Mouse (Mus musculus) hindbrain, embryonic 11.5 days (tissue): Measurements from ENCODE around the gene Abat. TPM values are rescaled to one million over a fixed set of nuclear protein-coding genes. Genes with fewer than 3 reads are reported as not detected.
A peak's percentile ranks its signal among the peaks of the same experiment; 100 is the strongest.
"Not testable (repeated sequence)": the region's sequence is repeated elsewhere in the genome, so short reads cannot be mapped to it uniquely, and the experiment has no call there.

Source experiments
- ATAC-seq: fragments of 200-750 bp; cut with Nextera tagmentation; 2 replicates; pipeline ENCODE4 v1.8.0; 2017; ENCODE audit warnings: mild to moderate bottlenecking, moderate TSS enrichment, moderate library complexity; ENCODE audit not compliant: low FRiP score
- DNase-seq: peaks from one replicate; pipeline ENCODE4 v3.0.0-alpha.2; 2015; ENCODE audit warnings: low spot score
- H3K27ac ChIP-seq: fragments of 300-500 bp; sonication (generic); 2 replicates; pipeline ENCODE4 v1.5.1; 2014; ENCODE audit warnings: mild to moderate bottlenecking, low read depth, low read length
- H3K27me3 ChIP-seq: fragments of 300-500 bp; sonication (generic); 2 replicates; pipeline ENCODE4 v1.6.1; 2014; ENCODE audit warnings: mild to moderate bottlenecking, low read length, moderate library complexity, mixed read lengths; ENCODE audit not compliant: control insufficient read depth, insufficient read depth
- H3K36me3 ChIP-seq: fragments of 300-500 bp; sonication (generic); 2 replicates; pipeline ENCODE4 v1.6.1; 2014; ENCODE audit warnings: mild to moderate bottlenecking, low read length, moderate library complexity, mixed read lengths; ENCODE audit not compliant: control insufficient read depth, insufficient read depth
- H3K4me1 ChIP-seq: fragments of 300-500 bp; sonication (generic); replicated peaks from 2 replicates; pipeline ENCODE4 v1.6.1; 2014; ENCODE audit warnings: low read length, mixed read lengths; ENCODE audit not compliant: control insufficient read depth, insufficient read depth
- H3K4me2 ChIP-seq: fragments of 300-500 bp; sonication (generic); replicated peaks from 2 replicates; pipeline ENCODE4 v1.6.1; 2014; ENCODE audit warnings: mild to moderate bottlenecking, low read depth, low read length
- H3K4me3 ChIP-seq: fragments of 300-500 bp; sonication (generic); 2 replicates; pipeline ENCODE4 v1.5.1; 2014; ENCODE audit warnings: low read depth, low read length
- H3K9ac ChIP-seq: fragments of 300-500 bp; sonication (generic); 2 replicates; pipeline ENCODE4 v1.6.1; 2014; ENCODE audit warnings: low read depth, low read length
- H3K9me3 ChIP-seq: fragments of 300-500 bp; sonication (generic); 2 replicates; pipeline ENCODE4 v1.6.1; 2016; ENCODE audit warnings: low read length; ENCODE audit not compliant: control insufficient read depth
- WGBS: fragments of 180-500 bp; shearing (Covaris S2); extraction: QIAGEN DNeasy Blood & Tissue Kit; methylation state at CpG from one replicate; pipeline ENCODE4 v1.1.7; 2014; 5-methylcytosine and 5-hydroxymethylcytosine counted together
- polyA plus RNA-seq: library from polyadenylated mRNA; unstranded; fragments of >200 nt; fragmentation: Nextera tagmentation; extraction: Ambion mirVana; gene quantifications from 2 replicates; pipeline ENCODE4 v1.2.1, GENCODE M21; 2014

Gene Abat
- polyA plus RNA-seq, 1 experiment from 2014 or later: 27.4 TPM

DNA sequence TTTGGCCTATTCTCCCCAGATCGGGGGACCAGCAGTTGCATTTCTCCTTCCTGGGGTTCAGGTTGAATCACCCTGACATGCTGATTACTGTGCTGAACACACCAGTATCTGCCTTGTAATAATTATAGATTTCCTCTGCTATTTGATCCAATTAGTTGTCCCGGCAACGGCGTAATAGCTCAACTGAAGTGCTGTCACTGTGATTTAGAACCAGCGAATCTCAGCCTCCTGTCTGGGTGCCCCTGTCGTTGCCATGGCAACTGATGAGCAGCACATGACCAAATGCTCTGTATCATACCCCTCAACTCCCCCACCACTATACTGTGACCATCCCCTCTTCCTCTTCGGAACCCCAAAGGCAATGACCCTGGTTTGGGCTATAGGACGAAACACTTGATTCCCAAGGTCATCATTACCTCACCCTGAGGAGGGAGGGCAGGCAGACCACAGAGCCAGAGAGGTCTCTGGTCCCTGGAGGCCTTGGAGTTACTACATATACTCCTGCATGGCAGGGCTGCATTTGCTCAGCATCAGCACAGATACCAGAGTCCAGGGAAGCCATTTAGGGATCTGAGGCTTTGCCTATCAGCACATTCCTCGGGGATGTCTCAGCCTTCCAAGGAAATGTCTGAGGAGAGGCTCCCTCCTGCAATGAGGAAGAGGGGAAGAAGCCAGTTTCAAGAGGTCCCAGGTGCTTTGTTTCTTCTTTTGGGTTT is 26.1 kb downstream of the Abat start:
- Histone ChIP-seq H3K9me3 (no peaks in the 10 kb centered on the region), H3K9ac (no peak overlapping the region), H3K4me3 (no peak overlapping the region), H3K27ac (peak overlapping the region; percentile 71), H3K4me1 (no peaks in the 10 kb centered on the region), H3K4me2 (no peak overlapping the region), H3K36me3 (no peaks in the 10 kb centered on the region), H3K27me3 (no peaks in the 10 kb centered on the region)
- ATAC-seq (peak; percentile 92), DNase-seq (peak; percentile 82)
- 42% methylated on average over 9 of the region's 9 CpGs for WGBS

DNA sequence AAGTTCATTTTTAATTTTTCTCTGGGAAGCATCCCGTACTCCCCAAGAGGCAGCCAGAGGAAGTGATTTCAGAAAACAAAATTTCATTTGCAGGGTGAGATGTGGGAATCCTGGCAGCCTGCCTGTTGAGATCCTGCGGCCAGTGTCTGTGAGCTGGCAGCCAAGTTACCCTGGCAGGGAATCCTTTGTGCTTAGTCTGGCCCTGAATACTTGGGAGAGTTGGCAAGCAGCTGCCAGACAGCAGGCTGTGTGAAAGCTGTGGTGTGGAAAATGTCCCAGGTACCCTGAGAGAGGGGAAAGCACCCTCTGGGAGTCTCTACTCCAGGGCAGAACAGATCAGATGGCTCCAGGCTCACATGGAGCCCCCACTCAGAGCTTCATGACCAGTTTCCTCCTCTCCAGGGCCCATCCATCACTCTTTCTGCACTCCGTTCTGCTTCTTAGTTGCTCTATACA is 27.7 kb downstream of the Abat start:
- Histone ChIP-seq H3K9me3 (no peaks in the 10 kb centered on the region), H3K27me3 (no peaks in the 10 kb centered on the region), H3K4me1 (no peaks in the 10 kb centered on the region), H3K9ac (no peak overlapping the region), H3K36me3 (no peaks in the 10 kb centered on the region), H3K4me2 (no peak overlapping the region), H3K4me3 (no peak overlapping the region), H3K27ac (0 out of 2 replicates have a peak overlapping the region, but pooled peaks have one; percentile 30)
- 70% methylated on average over 3 of the region's 3 CpGs for WGBS
- no peak for DNase-seq
- ATAC-seq: peak; percentile 34; the same call in 1 of the 2 replicates

DNA sequence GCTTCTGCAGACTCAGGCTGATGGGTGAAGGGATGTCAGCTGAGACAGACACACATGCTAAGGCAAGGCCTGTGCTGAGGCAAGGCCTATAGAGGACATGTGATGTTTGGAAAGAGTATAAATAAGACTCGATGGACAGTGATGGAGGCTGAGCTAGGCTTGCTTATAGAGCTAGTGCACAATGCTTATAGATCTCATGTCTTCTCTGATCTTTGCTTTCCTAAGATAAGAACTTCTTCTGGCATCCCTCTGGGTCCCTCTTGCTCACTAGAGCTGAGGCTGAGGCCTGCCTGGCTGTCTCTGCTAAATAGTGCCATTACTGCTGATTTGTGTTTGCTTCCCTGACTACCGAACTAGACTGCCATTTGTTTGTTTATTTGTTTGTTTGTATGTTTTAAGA is 34.6 kb downstream of the Abat start:
- no peak for ATAC-seq
- H3K27ac ChIP-seq: no peak overlapping the region
- no peak overlapping the region for H3K4me3 ChIP-seq
- H3K4me1 ChIP-seq: no peaks in the 10 kb centered on the region
- H3K36me3 ChIP-seq: no peaks in the 10 kb centered on the region
- 91% methylated on average over 2 of the region's 2 CpGs for WGBS
- no peaks in the 10 kb centered on the region for H3K27me3 ChIP-seq
- no peak overlapping the region for H3K4me2 ChIP-seq
- DNase-seq: no peak
- H3K9ac ChIP-seq: no peak overlapping the region
- no peaks in the 10 kb centered on the region for H3K9me3 ChIP-seq

DNA sequence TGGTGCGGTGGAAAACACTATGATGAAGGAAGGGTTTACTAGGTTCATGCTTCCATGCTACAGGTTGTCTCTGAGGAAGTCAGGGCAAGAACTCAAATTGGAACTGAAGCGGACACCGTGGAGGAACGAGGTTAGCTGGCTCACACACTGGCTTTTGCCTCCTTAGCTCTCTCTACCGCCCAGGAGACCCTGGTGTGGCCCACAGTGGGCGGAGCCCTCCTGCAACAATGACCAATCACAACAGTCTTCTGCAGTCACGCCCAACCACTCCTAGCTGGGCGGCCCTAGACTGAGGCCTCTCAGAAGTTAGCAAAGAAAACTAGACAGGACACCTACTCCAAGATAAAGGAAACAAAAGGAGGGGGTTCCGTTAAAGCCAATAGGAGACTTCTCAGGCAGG is 36.3 kb downstream of the Abat start:
- Histone ChIP-seq H3K4me2 (no peak overlapping the region), H3K4me3 (no peak overlapping the region), H3K27me3 (no peaks in the 10 kb centered on the region), H3K9ac (no peak overlapping the region), H3K9me3 (no peaks in the 10 kb centered on the region), H3K36me3 (no peaks in the 10 kb centered on the region), H3K27ac (no peak overlapping the region), H3K4me1 (no peaks in the 10 kb centered on the region)
- 68% methylated on average over 9 of the region's 9 CpGs for WGBS
- DNase-seq (no peak), ATAC-seq (no peak)

GRCm38 (mm10) chr16:8554351-8554750 is 41.1 kb downstream of the Abat start:
- Histone ChIP-seq H3K36me3 (no peaks in the 10 kb centered on the region), H3K4me3 (no peak overlapping the region), H3K27me3 (no peaks in the 10 kb centered on the region), H3K9me3 (no peaks in the 10 kb centered on the region), H3K4me2 (no peak overlapping the region), H3K27ac (no peak overlapping the region), H3K4me1 (no peaks in the 10 kb centered on the region), H3K9ac (no peak overlapping the region)
- WGBS: 91% methylated on average over 3 of the region's 3 CpGs
- DNase-seq (no peak), ATAC-seq (no peak)

DNA sequence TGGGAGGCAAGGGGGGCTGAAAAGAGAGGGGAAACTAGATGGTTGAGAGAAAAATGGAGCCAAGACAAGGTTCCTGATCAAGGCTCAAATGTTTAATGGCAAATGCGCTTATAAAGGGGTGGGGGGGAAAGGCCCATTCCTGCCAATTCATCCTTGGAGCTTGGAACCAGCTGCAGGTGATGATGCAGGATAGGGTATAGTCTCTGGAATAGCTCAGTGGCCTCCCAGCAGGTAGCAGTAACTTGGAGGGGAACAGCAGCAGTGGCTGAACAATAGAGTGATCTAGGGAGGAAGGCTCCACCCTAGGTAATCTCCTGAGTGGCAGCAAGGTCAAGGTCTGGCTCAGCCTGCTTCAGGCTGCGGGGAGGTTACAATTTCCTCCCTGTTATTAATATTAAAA is 41.5 kb downstream of the Abat start:
- H3K9ac ChIP-seq, DNase-seq, H3K4me1 ChIP-seq, H3K4me2 ChIP-seq, H3K9me3 ChIP-seq, ATAC-seq, H3K27me3 ChIP-seq, H3K36me3 ChIP-seq, H3K4me3 ChIP-seq, H3K27ac ChIP-seq: not testable (repeated sequence)
- 94% methylated on average over 2 of the region's 2 CpGs for WGBS

GRCm38 (mm10) chr16:8555371-8555770 is 42.1 kb downstream of the Abat start:
- H3K9ac ChIP-seq, H3K4me2 ChIP-seq, H3K4me3 ChIP-seq, ATAC-seq, DNase-seq, H3K36me3 ChIP-seq, H3K27ac ChIP-seq, H3K27me3 ChIP-seq, H3K4me1 ChIP-seq, H3K9me3 ChIP-seq: not testable (repeated sequence)
- 85% methylated on average over 3 of the region's 3 CpGs for WGBS

DNA sequence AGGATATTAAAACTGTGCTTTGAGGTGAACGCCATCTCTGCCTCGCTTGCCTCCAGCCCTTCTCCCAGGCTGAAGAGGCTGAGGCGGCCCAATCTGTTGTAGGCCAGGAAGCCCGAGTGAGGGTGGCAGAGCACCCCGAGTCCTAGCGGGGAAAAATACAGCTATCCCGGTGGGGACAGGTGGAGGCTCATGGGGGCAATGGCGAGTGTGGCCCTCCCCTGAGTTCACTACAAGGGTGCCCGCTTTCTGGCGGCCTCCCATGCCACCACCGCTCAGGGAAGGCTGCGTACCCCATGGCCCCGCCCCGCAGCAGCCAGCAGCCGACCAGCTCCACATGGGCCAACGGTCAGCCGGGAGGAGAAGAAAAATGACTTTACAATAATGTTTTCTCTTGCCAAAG is 46.9 kb downstream of the Abat start:
- H3K4me3 ChIP-seq: no peak overlapping the region
- WGBS: 93% methylated on average over 16 of the region's 17 CpGs
- no peak overlapping the region for H3K4me2 ChIP-seq
- no peak for DNase-seq
- H3K27ac ChIP-seq: no peak overlapping the region
- H3K4me1 ChIP-seq: no peaks in the 10 kb centered on the region
- no peaks in the 10 kb centered on the region for H3K36me3 ChIP-seq
- H3K27me3 ChIP-seq: no peaks in the 10 kb centered on the region
- no peak for ATAC-seq
- no peak overlapping the region for H3K9ac ChIP-seq
- no peaks in the 10 kb centered on the region for H3K9me3 ChIP-seq

DNA sequence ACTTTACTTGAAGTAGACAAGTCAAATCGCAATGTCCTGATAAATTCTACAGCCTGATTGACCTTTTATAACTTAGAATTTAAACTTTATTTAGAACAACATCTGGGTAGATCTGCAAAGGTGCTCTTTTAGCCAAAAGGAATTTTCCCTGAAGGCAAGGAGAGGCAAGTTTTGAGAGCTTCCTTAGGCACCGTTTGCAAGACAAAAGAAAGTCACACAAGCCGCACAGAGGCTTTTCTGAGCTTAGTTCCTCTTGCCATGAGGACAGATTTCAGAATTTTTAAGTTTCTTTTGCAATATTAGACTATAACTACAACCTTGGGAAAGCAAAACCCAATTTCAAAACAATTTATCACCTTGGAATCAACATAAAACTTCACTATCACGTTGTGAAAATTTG is 47.9 kb downstream of the Abat start:
- DNase-seq, H3K27ac ChIP-seq, H3K4me1 ChIP-seq, H3K9me3 ChIP-seq, ATAC-seq, H3K36me3 ChIP-seq, H3K4me3 ChIP-seq, H3K4me2 ChIP-seq, H3K27me3 ChIP-seq, H3K9ac ChIP-seq: not testable (repeated sequence)
- WGBS: 41% methylated on average over 4 of the region's 4 CpGs
